Mouse (Mus musculus) olfactory bulb, adult 2 months (tissue): Measurements from ENCODE around the gene Ccdc146. TPM values are rescaled to one million over a fixed set of nuclear protein-coding genes. Genes with fewer than 3 reads are reported as not detected.
A peak's percentile ranks its signal among the peaks of the same experiment; 100 is the strongest.

ENCODE experiments used
- H3K27ac ChIP-seq: fragments of 200-500 bp; 2 replicates; pipeline ENCODE4 v1.5.1; 2012; ENCODE audit warnings: low read depth, low read length; ENCODE audit not compliant: insufficient read depth
- H3K4me1 ChIP-seq: fragments of 200-500 bp; 2 replicates; pipeline ENCODE4 v1.6.1; 2012; ENCODE audit warnings: low read length; ENCODE audit not compliant: control insufficient read depth, insufficient read depth
- H3K4me3 ChIP-seq: fragments of 200-500 bp; 2 replicates; pipeline ENCODE4 v1.5.1; 2012; ENCODE audit warnings: mild to moderate bottlenecking, low read depth, low read length, moderate library complexity; ENCODE audit not compliant: insufficient read depth
- CTCF ChIP-seq: fragments of 200-500 bp; IDR thresholded peaks from 2 replicates; pipeline ENCODE4 v1.5.1; 2012; ENCODE audit warnings: low read depth, mild to moderate bottlenecking, low read length, moderate library complexity; ENCODE audit not compliant: insufficient read depth
- POLR2A ChIP-seq: fragments of 200-500 bp; IDR thresholded peaks from 2 replicates; pipeline ENCODE4 v1.6.1; 2012; ENCODE audit warnings: mild to moderate bottlenecking, low read depth, low read length, moderate library complexity; ENCODE audit not compliant: insufficient read depth
- WGBS: fragments of 180-500 bp; shearing (Covaris S2); methylation state at CpG from one replicate; pipeline ENCODE4 v1.1.7; 2018; 5-methylcytosine and 5-hydroxymethylcytosine counted together
- polyA plus RNA-seq: library from polyadenylated mRNA; stranded (reverse); fragments of >200 nt; gene quantifications from 2 replicates; pipeline ENCODE4 v1.2.4, GENCODE M21; 2012; ENCODE audit warnings: low replicate concordance; ENCODE audit not compliant: missing spikeins, insufficient read depth, insufficient read length

Ccdc146 gene
- not detected in 2 replicates for polyA plus RNA-seq

- no peak within 1 kb of the TSS for H3K27ac ChIP-seq
- TF ChIP-seq POLR2A (no peak), CTCF (no peak)
- peak within 1 kb of the TSS; percentile 87 for H3K4me3 ChIP-seq
- WGBS: under 1% methylated on average over 68 of the region's 68 CpGs
- 0 out of 2 replicates have a peak, but pooled peaks cover 3% of the 10 kb centered on the region for H3K4me1 ChIP-seq
These were observed at the start of gene Ccdc146, which contains the start of gene Fam185a for GRCm38 (mm10) chr5:21424614-21425602. Gene Ccdc146 (minus strand): TSS chr5:21424677. Gene Fam185a (plus strand): TSS chr5:21424958.

GRCm38 (mm10) chr5:21468100-21468499 lies 43.6 kb upstream of the Ccdc146 start:
- no peak for TF ChIP-seq POLR2A
- TF ChIP-seq CTCF: no peak
- 94% methylated on average over 12 of the region's 12 CpGs for WGBS
- no peak overlapping the region for H3K27ac ChIP-seq
- no peaks in the 10 kb centered on the region for H3K4me1 ChIP-seq
- no peak overlapping the region for H3K4me3 ChIP-seq

GRCm38 (mm10) chr5:21467387-21467786 lies 42.9 kb upstream of the Ccdc146 start:
- no peaks in the 10 kb centered on the region for H3K4me1 ChIP-seq
- H3K4me3 ChIP-seq: no peak overlapping the region
- no peak for TF ChIP-seq CTCF
- TF ChIP-seq POLR2A: no peak
- 79% methylated on average over 7 of the region's 7 CpGs for WGBS
- H3K27ac ChIP-seq: no peak overlapping the region

- WGBS: 44% methylated on average over 8 of the region's 8 CpGs
These were observed 16.5 kb upstream of the Ccdc146 start for GRCm38 (mm10) chr5:21440833-21441530.

GRCm38 (mm10) chr5:21439446-21440110 lies 15.1 kb upstream of the Ccdc146 start:
- WGBS: 80% methylated on average over 7 of the region's 7 CpGs
- H3K4me1 ChIP-seq: no peaks in the 10 kb centered on the region
- no peak for TF ChIP-seq CTCF
- TF ChIP-seq POLR2A: no peak
- no peak overlapping the region for H3K27ac ChIP-seq
- H3K4me3 ChIP-seq: no peak overlapping the region

More at GRCm38 (mm10) chr5:21440833-21441530, 16.5 kb upstream of the Ccdc146 start:
- no peak overlapping the region for H3K4me3 ChIP-seq
- TF ChIP-seq POLR2A: no peak
- no peak for TF ChIP-seq CTCF
- H3K27ac ChIP-seq: no peak overlapping the region
- no peaks in the 10 kb centered on the region for H3K4me1 ChIP-seq

- Histone ChIP-seq H3K4me3 (no peak overlapping the region), H3K4me1 (no peaks in the 10 kb centered on the region), H3K27ac (no peak overlapping the region)
- WGBS: 97% methylated on average over 9 of the region's 9 CpGs
- TF ChIP-seq POLR2A (no peak), CTCF (no peak)
These were observed 14.0 kb upstream of the Ccdc146 start for GRCm38 (mm10) chr5:21438428-21438827.

- H3K4me3 ChIP-seq: no peak overlapping the region
- no peaks in the 10 kb centered on the region for H3K4me1 ChIP-seq
- 48% methylated on average over 8 of the region's 8 CpGs for WGBS
- TF ChIP-seq CTCF (no peak), POLR2A (no peak)
- H3K27ac ChIP-seq: no peak overlapping the region
These were observed 12.0 kb upstream of the Ccdc146 start for GRCm38 (mm10) chr5:21436471-21436975.

- 72% methylated on average over 11 of the region's 11 CpGs for WGBS
These were observed 9.9 kb upstream of the Ccdc146 start for GRCm38 (mm10) chr5:21434148-21434929.

More at GRCm38 (mm10) chr5:21434148-21434929, 9.9 kb upstream of the Ccdc146 start:
- no peak overlapping the region for H3K4me3 ChIP-seq
- H3K27ac ChIP-seq: no peak overlapping the region
- TF ChIP-seq CTCF (no peak), POLR2A (no peak)
- H3K4me1 ChIP-seq: no peaks in the 10 kb centered on the region
